Mouse (Mus musculus): ENCODE results near the gene Ppp1r14c.
"Not testable (repeated sequence)": the region's sequence is repeated elsewhere in the genome, so short reads cannot be mapped to it uniquely, and the experiment has no call there.

The Ppp1r14c gene

DNA sequence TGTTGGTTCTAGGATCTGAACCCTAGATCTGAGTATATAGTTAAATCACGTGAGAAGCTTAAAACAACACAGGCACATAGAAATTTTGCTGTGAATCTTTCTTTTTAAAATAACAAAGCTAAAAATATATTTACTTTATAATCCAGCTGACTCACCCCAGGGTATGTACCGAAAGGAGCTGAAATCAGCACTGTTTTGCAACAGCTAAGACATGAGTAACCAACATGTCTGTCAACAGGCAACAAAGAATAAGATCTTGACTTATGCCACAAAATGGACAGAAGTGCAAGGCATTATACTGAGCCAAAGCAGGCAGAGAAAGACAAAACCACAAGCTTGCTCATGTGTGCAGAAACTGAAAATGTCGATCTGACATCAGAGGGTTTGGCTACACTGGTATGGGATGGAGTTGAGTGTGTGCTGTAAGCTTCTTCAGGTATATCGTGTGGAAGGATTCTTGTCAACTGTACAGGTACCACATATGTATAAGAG lies 100.3 kb downstream of the Ppp1r14c start:
- no peak for DNase-seq (ENCODE audit: low spot score)

DNA sequence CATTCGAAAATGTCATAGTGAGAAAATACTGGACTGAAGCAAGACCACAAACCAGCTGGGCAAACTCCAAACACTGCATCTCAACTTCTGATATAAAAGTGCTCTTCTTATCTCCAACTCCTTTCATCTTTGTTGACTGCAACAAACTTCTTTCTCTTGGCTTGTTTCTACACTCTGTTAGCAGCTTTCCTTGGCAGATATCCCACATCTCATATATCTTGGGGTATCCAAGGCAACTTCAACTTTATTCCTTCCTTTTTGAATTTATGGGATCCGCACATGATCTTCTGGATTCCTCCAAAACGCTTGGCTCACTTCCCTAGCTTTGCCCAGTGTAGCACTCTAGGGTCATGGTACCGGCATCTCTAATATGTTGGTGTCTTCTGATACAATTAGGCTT lies 102.7 kb downstream of the Ppp1r14c start:
- no peak for DNase-seq (ENCODE audit: low spot score)

DNA sequence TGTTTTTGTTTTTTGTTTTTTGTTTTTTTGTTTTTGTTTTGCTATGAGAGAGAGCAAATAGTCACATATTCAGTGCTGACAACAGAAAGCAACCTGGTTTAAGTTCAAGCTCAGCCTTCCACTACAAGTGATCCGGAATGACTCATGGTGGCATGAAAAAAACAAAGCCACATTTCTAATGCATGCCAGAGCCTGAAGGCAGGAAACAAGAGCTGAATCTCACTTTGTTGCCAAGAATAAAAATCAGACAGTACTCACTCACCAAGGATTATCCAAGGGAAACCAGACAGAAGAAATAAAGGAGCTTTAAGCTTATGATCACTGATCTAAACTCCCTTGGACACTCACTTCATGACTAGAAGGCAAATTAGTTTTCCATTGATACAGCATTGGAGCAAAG lies 110.8 kb downstream of the Ppp1r14c start:
- no peak for DNase-seq (ENCODE audit: low spot score)

DNA sequence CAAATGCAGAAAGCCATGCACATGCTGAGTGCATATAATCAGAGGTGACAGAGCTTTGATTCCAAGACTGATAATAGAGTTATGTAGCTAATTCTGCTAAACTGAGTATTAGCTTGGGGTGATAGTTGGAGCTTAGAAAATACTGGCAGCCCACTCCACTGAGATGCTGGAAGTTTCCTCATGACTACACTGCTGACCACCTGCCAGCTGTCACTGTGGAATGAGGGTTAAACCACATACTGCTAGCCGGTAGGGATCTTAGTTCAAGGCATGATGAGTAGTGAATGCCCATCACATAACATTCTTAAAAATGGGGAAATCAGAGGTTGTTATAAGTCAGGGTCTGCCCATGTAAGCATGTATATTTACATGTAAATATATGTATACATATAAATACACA lies 113.9 kb downstream of the Ppp1r14c start:
- DNase-seq (ENCODE audit: low spot score): no peak

DNA sequence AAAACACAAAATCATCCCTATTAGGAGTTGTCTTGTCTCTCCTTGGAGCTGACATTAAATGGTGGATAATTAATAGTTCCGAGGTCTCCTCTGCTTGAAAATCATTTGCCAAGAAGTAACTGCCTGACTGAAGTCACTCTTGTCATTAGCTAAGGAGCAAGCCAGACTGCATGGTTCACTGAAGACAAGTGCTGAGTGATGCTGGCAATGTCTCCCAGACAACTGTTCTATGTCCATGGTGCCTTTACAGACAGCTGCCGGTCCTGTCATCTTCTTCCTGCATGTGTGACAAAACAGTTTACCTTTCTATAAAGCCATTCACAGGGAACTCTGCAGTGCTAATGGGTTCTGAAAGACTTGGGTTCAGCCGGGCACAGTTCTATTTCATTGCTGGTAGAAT lies 124.2 kb downstream of the Ppp1r14c start:
- DNase-seq (ENCODE audit: low spot score): no peak

DNA sequence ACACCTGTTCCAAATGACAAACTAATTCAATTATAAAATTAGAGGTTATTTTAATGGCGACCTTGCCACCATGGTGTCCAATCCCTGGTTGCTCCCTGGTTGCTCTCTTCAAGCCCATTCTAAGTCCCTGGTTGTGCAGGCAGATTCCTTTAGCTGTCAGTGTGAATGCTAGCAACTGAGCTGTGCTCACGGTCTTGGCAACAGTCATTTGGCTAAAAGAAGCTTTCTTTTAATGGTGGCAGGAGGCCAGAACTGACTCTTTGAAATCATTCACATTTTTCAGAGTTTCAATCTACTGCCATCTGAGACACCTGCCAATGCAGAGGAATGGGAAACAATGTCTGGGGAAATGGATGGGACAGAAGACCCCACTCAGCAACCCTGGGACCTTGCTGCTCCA lies 130.9 kb downstream of the Ppp1r14c start:
- no peak for DNase-seq (ENCODE audit: low spot score)

DNA sequence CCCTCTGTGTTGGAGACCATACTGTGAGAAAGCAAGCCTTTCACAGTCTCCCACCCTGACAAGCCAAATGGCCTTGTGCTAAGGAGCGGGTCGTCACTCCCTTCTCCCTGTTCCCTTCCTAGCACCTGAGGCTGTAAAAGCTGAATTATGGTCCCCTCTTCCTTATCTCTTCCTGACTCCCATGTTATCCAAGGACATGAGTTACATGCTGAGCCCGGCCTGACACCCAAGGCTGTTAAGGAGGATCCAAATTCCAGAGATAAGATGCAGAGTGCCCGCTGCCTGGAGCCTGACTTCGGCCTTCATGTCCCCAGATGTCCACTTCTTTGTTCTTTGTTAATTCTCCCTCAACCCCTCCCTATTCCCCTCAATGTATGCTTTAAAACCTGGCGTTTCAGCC lies 135.0 kb downstream of the Ppp1r14c start:
- not testable (repeated sequence) for DNase-seq (ENCODE audit: low spot score)

DNA sequence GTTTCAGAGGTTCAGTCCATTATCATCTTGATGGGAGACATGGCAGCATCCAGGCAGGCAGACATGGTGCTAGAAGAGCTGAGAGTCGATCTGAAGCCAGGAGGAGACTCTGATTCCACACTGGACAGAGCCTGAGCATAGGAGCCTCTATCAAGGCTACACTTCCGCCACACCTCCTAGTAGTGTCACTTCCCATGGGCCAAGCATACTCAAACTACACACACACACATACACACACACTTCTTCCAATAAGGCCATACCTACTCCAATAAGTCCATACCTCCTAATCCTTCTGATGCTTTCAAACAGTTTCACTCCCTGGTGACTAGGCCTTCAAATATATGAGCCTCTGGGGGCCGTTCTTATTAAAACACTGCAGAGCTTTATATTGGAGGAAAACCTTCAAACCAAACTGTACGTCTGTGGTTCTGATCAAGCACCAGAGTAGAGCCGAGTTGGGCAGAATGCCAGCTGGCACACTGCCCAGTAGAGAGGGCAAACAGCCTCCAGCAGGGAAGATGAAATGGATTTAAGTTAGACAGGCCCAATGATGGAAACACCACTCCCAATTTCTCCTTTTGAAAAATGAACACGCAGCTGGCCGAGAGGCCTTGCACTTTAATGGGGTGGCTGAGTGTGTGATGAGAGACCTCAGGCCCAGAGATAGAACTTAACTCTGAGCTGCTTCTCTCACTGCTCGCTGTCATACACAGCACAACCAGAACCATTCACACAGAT lies 141.8 kb downstream of the Ppp1r14c start:
- DNase-seq (ENCODE audit: low spot score): peak; percentile 61

DNA sequence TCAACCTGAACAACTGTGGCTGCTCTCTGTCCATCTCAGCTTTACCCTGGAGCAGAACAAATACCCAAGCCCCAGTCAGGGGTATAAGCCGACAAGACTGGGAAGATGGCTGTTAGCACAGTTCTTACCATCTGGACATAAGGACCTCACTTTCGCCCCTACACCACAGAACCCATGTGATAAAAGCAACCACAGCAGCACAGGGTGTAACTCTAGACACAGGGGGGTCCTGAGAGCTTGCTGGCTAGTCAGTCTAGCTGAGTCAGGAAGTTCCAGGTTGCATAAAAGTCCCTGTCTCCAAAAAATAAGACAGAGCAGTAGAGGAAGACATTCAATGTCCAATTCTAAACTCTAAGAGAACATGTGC lies 142.3 kb downstream of the Ppp1r14c start:
- DNase-seq (ENCODE audit: low spot score): no peak

DNA sequence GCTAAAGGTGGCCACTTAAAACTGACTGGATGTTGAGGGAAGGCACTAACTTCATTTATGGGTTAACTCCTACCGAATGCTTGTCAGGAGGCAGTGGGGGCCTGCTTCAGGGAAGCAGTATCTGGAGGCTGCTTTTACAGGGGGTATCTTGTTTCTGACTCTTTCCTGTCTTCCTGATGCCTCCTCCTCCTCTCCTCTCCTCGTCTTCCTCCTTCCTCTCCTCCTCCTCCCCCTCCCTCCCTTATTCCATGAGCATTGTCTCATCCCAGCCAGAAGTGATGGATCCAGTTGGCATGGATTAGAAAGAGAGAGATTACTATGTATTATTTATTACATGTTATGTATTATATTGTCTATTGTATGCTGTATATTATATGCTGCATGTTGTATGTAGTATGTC lies 142.9 kb downstream of the Ppp1r14c start:
- no peak for DNase-seq (ENCODE audit: low spot score)

DNA sequence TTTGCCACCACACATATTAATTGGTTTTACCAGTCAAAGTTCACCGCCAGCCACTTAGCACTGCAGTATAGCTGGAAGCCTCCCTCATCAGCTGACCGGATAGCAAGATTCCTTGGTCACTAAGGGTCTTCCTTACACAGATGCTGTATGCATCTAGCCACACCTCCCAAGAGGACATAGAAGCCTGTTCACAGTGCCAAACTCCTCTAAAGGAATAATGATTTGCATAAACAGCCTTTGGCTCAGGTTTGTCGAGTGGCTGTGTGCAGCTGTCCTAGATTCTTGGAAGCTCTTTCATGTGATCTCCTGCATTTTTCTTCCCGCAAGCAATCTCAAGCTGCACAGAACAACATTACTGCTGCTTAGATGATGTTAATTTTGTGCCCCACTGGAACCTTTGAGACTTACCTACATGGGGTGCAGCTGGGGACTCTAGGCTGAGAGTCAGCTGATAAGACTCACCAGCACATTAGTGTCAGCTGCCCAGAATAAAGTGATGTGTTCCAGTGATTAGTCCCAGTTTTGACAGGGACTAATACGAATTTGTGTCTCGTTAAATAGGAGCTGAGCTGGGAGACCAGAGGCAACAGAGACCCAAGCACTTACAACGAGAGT lies 143.9 kb downstream of the Ppp1r14c start:
- DNase-seq (ENCODE audit: low spot score): no peak

DNA sequence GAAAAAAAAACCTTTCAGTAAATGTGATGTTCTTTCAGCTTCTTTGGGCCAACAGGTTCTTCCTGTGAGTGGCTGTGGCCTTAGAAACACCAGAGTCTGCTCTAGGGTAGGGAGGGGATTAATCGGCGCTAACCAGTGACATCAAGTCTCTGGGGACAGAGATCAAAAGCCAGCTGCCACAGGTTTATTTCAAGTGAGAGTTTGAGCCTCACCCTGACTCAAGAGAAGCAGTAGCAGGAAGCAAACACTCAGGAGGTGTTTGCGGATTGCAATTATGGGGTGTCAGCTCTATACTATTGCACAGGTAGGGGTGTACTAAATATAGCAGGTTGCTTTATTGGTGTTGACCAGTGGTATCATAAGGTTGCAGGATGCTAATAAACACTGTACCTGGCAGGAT lies 144.6 kb downstream of the Ppp1r14c start:
- DNase-seq (ENCODE audit: low spot score): no peak

DNA sequence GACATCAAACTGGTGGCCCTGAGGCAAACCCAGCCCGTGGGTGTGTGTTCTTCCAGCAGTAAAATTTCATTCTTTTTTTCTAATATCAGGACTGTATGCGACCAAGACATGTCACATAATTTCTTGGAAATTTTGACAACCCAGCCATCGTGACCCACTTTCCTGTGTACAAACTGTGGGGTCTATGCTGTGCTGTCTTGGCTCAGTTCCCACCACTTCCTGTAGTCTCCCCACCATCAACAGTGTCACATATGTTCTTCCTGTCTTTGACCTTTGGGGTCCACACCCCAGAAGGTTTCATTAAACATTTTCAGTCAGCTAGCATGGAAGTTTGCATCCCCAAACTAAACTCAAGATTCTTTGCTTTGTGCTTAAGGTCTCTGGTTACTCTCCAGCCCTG lies 145.5 kb downstream of the Ppp1r14c start:
- DNase-seq (ENCODE audit: low spot score): no peak

DNA sequence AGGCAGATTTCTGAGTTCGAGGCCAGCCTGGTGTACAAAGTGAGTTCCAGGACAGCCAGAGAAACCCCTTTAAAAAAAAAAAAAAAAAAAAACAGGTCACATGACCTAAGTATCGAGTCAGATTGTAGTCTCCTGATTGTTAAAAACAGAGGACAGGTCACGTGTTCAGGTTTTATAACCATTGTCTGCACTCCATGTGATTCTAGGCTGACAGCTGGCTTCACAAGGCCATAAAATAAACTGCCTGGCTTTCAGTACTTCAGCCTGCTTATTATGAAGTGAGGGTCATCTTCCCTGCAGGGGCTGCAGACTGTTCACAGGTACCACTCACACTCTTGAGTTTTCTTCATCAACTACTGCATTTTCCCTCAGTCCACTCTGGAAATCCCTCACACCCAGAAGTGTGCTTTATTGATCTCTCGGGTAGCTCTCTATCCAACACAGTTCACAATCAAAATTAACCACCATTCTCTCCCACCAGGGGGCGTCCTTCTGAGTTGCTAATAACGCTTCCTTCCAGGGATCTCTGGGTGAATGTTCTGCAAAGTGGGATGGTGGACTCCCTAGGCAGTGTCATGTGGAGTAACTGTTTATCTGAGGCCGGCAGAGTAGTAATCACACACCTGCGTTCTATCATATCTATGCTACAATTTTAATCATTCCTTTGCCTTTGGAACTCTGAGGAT lies 146.9 kb downstream of the Ppp1r14c start:
- DNase-seq (ENCODE audit: low spot score): no peak

DNA sequence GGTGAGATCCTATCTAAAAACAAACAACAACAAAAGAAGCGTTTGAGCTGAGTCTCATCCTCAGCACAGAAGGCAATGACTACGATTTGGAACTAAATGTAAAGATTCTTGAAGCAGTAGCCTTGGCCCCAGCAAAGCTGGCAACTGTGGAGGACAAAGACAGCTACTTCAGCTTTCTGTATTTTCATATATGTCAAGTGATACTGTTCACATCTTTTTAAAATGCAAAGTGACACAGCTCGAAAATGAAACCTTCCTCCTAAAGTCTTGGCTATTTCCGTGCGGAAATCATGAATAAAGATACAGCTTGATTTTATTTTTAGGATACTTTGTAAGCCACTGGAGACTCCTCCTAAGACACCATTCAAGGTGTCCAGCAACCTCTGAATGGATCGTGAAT lies 148.1 kb downstream of the Ppp1r14c start:
- no peak for DNase-seq (ENCODE audit: low spot score)

Data from lung, postnatal 25 days (tissue).